Mouse (Mus musculus) MEL-GATA-1-ER (cell line): ENCODE results near the gene Krt5.
"Not testable (repeated sequence)": the region's sequence is repeated elsewhere in the genome, so short reads cannot be mapped to it uniquely, and the experiment has no call there.

Source experiments
- DNase-seq: peaks from one replicate; pipeline ENCODE4 v3.0.0-alpha.2; 2012; ENCODE audit warnings: low read depth; ENCODE audit errors: extremely low read depth

Gene Krt5

GRCm38 (mm10) chr15:101712720-101713119 lies at the start of gene Krt5:
Gene Krt5, minus strand, starts transcription at chr15:101712898.
- DNase-seq = no peak

GRCm38 (mm10) chr15:101742711-101743110 lies 30.0 kb upstream of the Krt5 start, which contains the start of gene Krt71:
Gene Krt71, minus strand, starts transcription at chr15:101743109.
- DNase-seq = no peak

GRCm38 (mm10) chr15:101737786-101738185 lies 25.1 kb upstream of the Krt5 start:
- DNase-seq = no peak

- no peak for DNase-seq
Measured at GRCm38 (mm10) chr15:101730653-101731052, 18.0 kb upstream of the Krt5 start.

GRCm38 (mm10) chr15:101724686-101725085 lies 12.0 kb upstream of the Krt5 start:
- DNase-seq = no peak

GRCm38 (mm10) chr15:101715831-101716230 lies 3.1 kb upstream of the Krt5 start:
- no peak for DNase-seq

- DNase-seq = no peak
Measured at GRCm38 (mm10) chr15:101714356-101714755, 1.7 kb upstream of the Krt5 start.

GRCm38 (mm10) chr15:101713731-101714130 lies 1.0 kb upstream of the Krt5 start:
- DNase-seq = no peak

- DNase-seq = no peak
Measured at GRCm38 (mm10) chr15:101708683-101709082, 4.0 kb downstream of the Krt5 start.

- no peak for DNase-seq
Measured at GRCm38 (mm10) chr15:101707454-101707853, 5.2 kb downstream of the Krt5 start.

- no peak for DNase-seq
Measured at GRCm38 (mm10) chr15:101704066-101704465, 8.6 kb downstream of the Krt5 start.

GRCm38 (mm10) chr15:101702380-101702779 lies 10.3 kb downstream of the Krt5 start:
- DNase-seq = no peak

GRCm38 (mm10) chr15:101699866-101700265 lies 12.8 kb downstream of the Krt5 start:
- DNase-seq = no peak

GRCm38 (mm10) chr15:101699192-101699591 lies 13.5 kb downstream of the Krt5 start:
- DNase-seq = no peak

GRCm38 (mm10) chr15:101697326-101698188 lies 15.1 kb downstream of the Krt5 start:
- no peak for DNase-seq

GRCm38 (mm10) chr15:101694207-101694606 lies 18.5 kb downstream of the Krt5 start, which contains the start of gene Krt6a:
Gene Krt6a, minus strand, starts transcription at chr15:101694307.
- no peak for DNase-seq

- not testable (repeated sequence) for DNase-seq
Measured at GRCm38 (mm10) chr15:101690460-101690859, 22.2 kb downstream of the Krt5 start.

GRCm38 (mm10) chr15:101688161-101688560 lies 24.5 kb downstream of the Krt5 start:
- no peak for DNase-seq

GRCm38 (mm10) chr15:101680187-101680586 lies 32.5 kb downstream of the Krt5 start, which contains the start of gene Krt6b:
Gene Krt6b, minus strand, starts transcription at chr15:101680287.
- DNase-seq = no peak

GRCm38 (mm10) chr15:101675978-101676377 lies 36.7 kb downstream of the Krt5 start:
- DNase-seq = no peak
